Mouse (Mus musculus): ENCODE data around the gene Dpep2nb. TPM values are rescaled to one million over a fixed set of nuclear protein-coding genes. Genes with fewer than 3 reads are reported as not detected.

Dpep2nb gene
- polyA plus RNA-seq, 1 experiment from 2014 or later, result not detected

GRCm38 (mm10) chr8:105961101-105961500 lies 44.7 kb downstream of the Dpep2nb start:
- Histone ChIP-seq H3K4me1 (replicated peaks) (peaks cover 18% of the 10 kb centered on the region), H3K4me2 (no peak overlapping the region), H3K27me3 (no peaks in the 10 kb centered on the region), H3K9ac (replicated peaks) (no peak overlapping the region; the same call in 1 of the 2 replicates), H3K9me3 (no peaks in the 10 kb centered on the region), H3K27ac (no peak overlapping the region), H3K4me3 (replicated peaks) (no peak overlapping the region), H3K36me3 (peaks cover 43% of the 10 kb centered on the region)
- WGBS, result 77% methylated on average over 14 of the region's 14 CpGs
- ATAC-seq (ENCODE audit: insufficient number of reproducible peaks, insufficient read depth, low FRiP score, low TSS enrichment, low read depth), result no peak

GRCm38 (mm10) chr8:105959350-105959749 lies 46.4 kb downstream of the Dpep2nb start:
- no peaks in the 10 kb centered on the region for H3K9me3 ChIP-seq
- H3K4me2 ChIP-seq, result no peak overlapping the region
- H3K4me1 ChIP-seq (replicated peaks), result peaks cover 7% of the 10 kb centered on the region
- 88% methylated on average over 7 of the region's 7 CpGs for WGBS
- ATAC-seq (ENCODE audit: insufficient number of reproducible peaks, insufficient read depth, low FRiP score, low TSS enrichment, low read depth), result no peak
- H3K9ac ChIP-seq (replicated peaks), result no peak overlapping the region
- H3K27me3 ChIP-seq, result no peaks in the 10 kb centered on the region
- H3K36me3 ChIP-seq, result peaks cover 57% of the 10 kb centered on the region
- no peak overlapping the region for H3K4me3 ChIP-seq (replicated peaks)
- no peak overlapping the region for H3K27ac ChIP-seq

- H3K27ac ChIP-seq, result no peak overlapping the region
- peaks cover 73% of the 10 kb centered on the region for H3K36me3 ChIP-seq
- WGBS, result 68% methylated on average over 2 of the region's 4 CpGs
Measured at GRCm38 (mm10) chr8:105957813-105958212, 48.0 kb downstream of the Dpep2nb start.

GRCm38 (mm10) chr8:105956556-105956955 lies 49.2 kb downstream of the Dpep2nb start:
- peaks cover 81% of the 10 kb centered on the region for H3K36me3 ChIP-seq
- H3K27ac ChIP-seq, result no peak overlapping the region
- no peak overlapping the region for H3K4me3 ChIP-seq (replicated peaks)
- no peaks in the 10 kb centered on the region for H3K27me3 ChIP-seq
- H3K9ac ChIP-seq (replicated peaks), result no peak overlapping the region
- no peak for ATAC-seq (ENCODE audit: insufficient number of reproducible peaks, insufficient read depth, low FRiP score, low TSS enrichment, low read depth)
- H3K9me3 ChIP-seq, result no peaks in the 10 kb centered on the region
- H3K4me1 ChIP-seq (replicated peaks), result no peaks in the 10 kb centered on the region
- no peak overlapping the region for H3K4me2 ChIP-seq
- WGBS, result 89% methylated on average over 4 of the region's 4 CpGs

More at GRCm38 (mm10) chr8:105957813-105958212, 48.0 kb downstream of the Dpep2nb start:
- Histone ChIP-seq H3K9ac (replicated peaks) (no peak overlapping the region), H3K27me3 (no peaks in the 10 kb centered on the region), H3K9me3 (no peaks in the 10 kb centered on the region), H3K4me2 (no peak overlapping the region), H3K4me1 (replicated peaks) (no peaks in the 10 kb centered on the region), H3K4me3 (replicated peaks) (no peak overlapping the region)
- no peak for ATAC-seq (ENCODE audit: insufficient number of reproducible peaks, insufficient read depth, low FRiP score, low TSS enrichment, low read depth)

- Histone ChIP-seq H3K4me2 (no peak overlapping the region), H3K27me3 (no peaks in the 10 kb centered on the region), H3K9me3 (no peaks in the 10 kb centered on the region), H3K4me1 (replicated peaks) (0 out of 2 replicates have a peak, but pooled peaks cover 9% of the 10 kb centered on the region), H3K27ac (peak overlapping the region; percentile 71), H3K36me3 (peaks cover 91% of the 10 kb centered on the region), H3K4me3 (replicated peaks) (no peak overlapping the region), H3K9ac (replicated peaks) (peak overlapping the region; percentile 32; the same call in 1 of the 2 replicates)
- ATAC-seq (ENCODE audit: insufficient number of reproducible peaks, insufficient read depth, low FRiP score, low TSS enrichment, low read depth), result peak; percentile 34; the same call in 1 of the 2 replicates
- 52% methylated on average over 7 of the region's 7 CpGs for WGBS
Measured at GRCm38 (mm10) chr8:105951057-105951659, 54.6 kb downstream of the Dpep2nb start.

GRCm38 (mm10) chr8:105949350-105949749 lies 56.4 kb downstream of the Dpep2nb start:
- no peak overlapping the region for H3K4me2 ChIP-seq
- no peak overlapping the region for H3K27ac ChIP-seq
- H3K4me1 ChIP-seq (replicated peaks), result 0 out of 2 replicates have a peak, but pooled peaks cover 9% of the 10 kb centered on the region
- 85% methylated on average over 10 of the region's 10 CpGs for WGBS
- H3K4me3 ChIP-seq (replicated peaks), result no peak overlapping the region
- ATAC-seq (ENCODE audit: insufficient number of reproducible peaks, insufficient read depth, low FRiP score, low TSS enrichment, low read depth), result no peak
- H3K36me3 ChIP-seq, result peaks cover 93% of the 10 kb centered on the region
- H3K9ac ChIP-seq (replicated peaks), result no peak overlapping the region
- no peaks in the 10 kb centered on the region for H3K27me3 ChIP-seq
- no peaks in the 10 kb centered on the region for H3K9me3 ChIP-seq

Small RNAs within 50 kb of the gene (microRNA-seq; reads per million reads assigned to microRNA genes)
- not detected for gene Mir7074

Other genes with a start within 250 kb of the Dpep2nb start
- gene Gfod2, start 247.3 kb downstream of the Dpep2nb start, polyA plus RNA-seq (2016; fragmentation: Nextera tagmentation; extraction: Ambion mirVana), result 29.0 and 30.2 TPM in 2 replicates
- gene Ranbp10, start 178.6 kb downstream of the Dpep2nb start, polyA plus RNA-seq (2016; fragmentation: Nextera tagmentation; extraction: Ambion mirVana), result 14.9 and 17.2 TPM in 2 replicates
- 0.17 and 0.56 TPM in 2 replicates for gene Tsnaxip1, start 178.2 kb downstream of the Dpep2nb start, polyA plus RNA-seq (2016; fragmentation: Nextera tagmentation; extraction: Ambion mirVana)
- gene Cenpt, start 152.7 kb downstream of the Dpep2nb start, polyA plus RNA-seq (2016; fragmentation: Nextera tagmentation; extraction: Ambion mirVana), result 55.3 and 59.2 TPM in 2 replicates
- gene Thap11, start 150.8 kb downstream of the Dpep2nb start, polyA plus RNA-seq (2016; fragmentation: Nextera tagmentation; extraction: Ambion mirVana), result 85.6 and 96.3 TPM in 2 replicates
- 253 and 266 TPM in 2 replicates for gene Nutf2, start 145.4 kb downstream of the Dpep2nb start, polyA plus RNA-seq (2016; fragmentation: Nextera tagmentation; extraction: Ambion mirVana)
- 72.0 and 75.7 TPM in 2 replicates for gene Edc4, start 125.1 kb downstream of the Dpep2nb start, polyA plus RNA-seq (2016; fragmentation: Nextera tagmentation; extraction: Ambion mirVana)
- 0.38 and 0.77 TPM in 2 replicates for gene Nrn1l, start 112.4 kb downstream of the Dpep2nb start, polyA plus RNA-seq (2016; fragmentation: Nextera tagmentation; extraction: Ambion mirVana)
- gene Pskh1, start 105.5 kb downstream of the Dpep2nb start, polyA plus RNA-seq (2016; fragmentation: Nextera tagmentation; extraction: Ambion mirVana), result 43.0 and 48.2 TPM in 2 replicates
- gene Ctrl, start 72.1 kb downstream of the Dpep2nb start, polyA plus RNA-seq (2016; fragmentation: Nextera tagmentation; extraction: Ambion mirVana), result 1.3 and 1.6 TPM in 2 replicates
- gene Psmb10, start 67.5 kb downstream of the Dpep2nb start, polyA plus RNA-seq (2016; fragmentation: Nextera tagmentation; extraction: Ambion mirVana), result 24.1 and 26.9 TPM in 2 replicates
- gene Lcat, start 62.6 kb downstream of the Dpep2nb start, polyA plus RNA-seq (2016; fragmentation: Nextera tagmentation; extraction: Ambion mirVana), result 2.2 and 2.3 TPM in 2 replicates
- 35.5 and 42.8 TPM in 2 replicates for gene Slc12a4, start 39.9 kb downstream of the Dpep2nb start, polyA plus RNA-seq (2016; fragmentation: Nextera tagmentation; extraction: Ambion mirVana)
- not detected in 2 replicates for gene Dpep3, start 26.5 kb downstream of the Dpep2nb start, polyA plus RNA-seq (2016; fragmentation: Nextera tagmentation; extraction: Ambion mirVana)
- 23.8 and 24.4 TPM in 2 replicates for gene Dus2, start 14.6 kb downstream of the Dpep2nb start, polyA plus RNA-seq (2016; fragmentation: Nextera tagmentation; extraction: Ambion mirVana)
- 21.0 and 22.9 TPM in 2 replicates for gene Ddx28, start 5.9 kb upstream of the Dpep2nb start, polyA plus RNA-seq (2016; fragmentation: Nextera tagmentation; extraction: Ambion mirVana)
- 9.1 and 9.2 TPM in 2 replicates for gene Nfatc3, start 52.9 kb upstream of the Dpep2nb start, polyA plus RNA-seq (2016; fragmentation: Nextera tagmentation; extraction: Ambion mirVana)
- gene Esrp2, start 131.0 kb upstream of the Dpep2nb start, polyA plus RNA-seq (2016; fragmentation: Nextera tagmentation; extraction: Ambion mirVana), result 7.4 and 8.1 TPM in 2 replicates
- 16.7 and 16.8 TPM in 2 replicates for gene Pla2g15, start 144.4 kb upstream of the Dpep2nb start, polyA plus RNA-seq (2016; fragmentation: Nextera tagmentation; extraction: Ambion mirVana)
- gene Slc7a6, start 162.9 kb upstream of the Dpep2nb start, polyA plus RNA-seq (2016; fragmentation: Nextera tagmentation; extraction: Ambion mirVana), result 64.5 and 70.8 TPM in 2 replicates
- gene Slc7a6os, start 205.0 kb upstream of the Dpep2nb start, polyA plus RNA-seq (2016; fragmentation: Nextera tagmentation; extraction: Ambion mirVana), result 44.7 and 47.1 TPM in 2 replicates
- 56.4 and 58.6 TPM in 2 replicates for gene Prmt7, start 205.0 kb upstream of the Dpep2nb start, polyA plus RNA-seq (2016; fragmentation: Nextera tagmentation; extraction: Ambion mirVana)